Mouse (Mus musculus) cortical plate, adult 2 months (tissue): ENCODE data around the gene Hsd17b14. TPM values are rescaled to one million over a fixed set of nuclear protein-coding genes. Genes with fewer than 3 reads are reported as not detected.
"Not testable (repeated sequence)": the region's sequence is repeated elsewhere in the genome, so short reads cannot be mapped to it uniquely, and the experiment has no call there.

Source experiments
- H3K27ac ChIP-seq: fragments of 200-500 bp; 2 replicates; pipeline ENCODE4 v1.5.1; 2012; ENCODE audit warnings: low read length, control low read depth, inconsistent platforms; ENCODE audit not compliant: insufficient read depth
- H3K4me1 ChIP-seq: fragments of 200-500 bp; 2 replicates; pipeline ENCODE4 v1.6.1; 2011; ENCODE audit warnings: low read length; ENCODE audit not compliant: control insufficient read depth, insufficient read depth
- H3K4me3 ChIP-seq: fragments of 200-500 bp; 2 replicates; pipeline ENCODE4 v1.5.1; 2011; ENCODE audit warnings: mild to moderate bottlenecking, low read length, control low read depth; ENCODE audit not compliant: insufficient read depth
- CTCF ChIP-seq: fragments of 200-500 bp; IDR thresholded peaks from 2 replicates; pipeline ENCODE4 v1.5.1; 2011; ENCODE audit warnings: mild to moderate bottlenecking, control low read depth, low read length; ENCODE audit not compliant: insufficient read depth; ENCODE audit errors: extremely low read depth
- POLR2A ChIP-seq: fragments of 200-500 bp; IDR thresholded peaks from 2 replicates; pipeline ENCODE4 v1.6.1; 2011; ENCODE audit warnings: mild to moderate bottlenecking, low read length, control low read depth; ENCODE audit not compliant: insufficient read depth; ENCODE audit errors: extremely low read depth
- polyA plus RNA-seq: library from polyadenylated mRNA; depleted of rRNA; stranded (reverse); fragments of >200 nt; gene quantifications from 2 replicates; pipeline ENCODE4 v1.2.3, GENCODE M21; 2012

The Hsd17b14 gene
- polyA plus RNA-seq, 1 experiment: 0.54 TPM

DNA sequence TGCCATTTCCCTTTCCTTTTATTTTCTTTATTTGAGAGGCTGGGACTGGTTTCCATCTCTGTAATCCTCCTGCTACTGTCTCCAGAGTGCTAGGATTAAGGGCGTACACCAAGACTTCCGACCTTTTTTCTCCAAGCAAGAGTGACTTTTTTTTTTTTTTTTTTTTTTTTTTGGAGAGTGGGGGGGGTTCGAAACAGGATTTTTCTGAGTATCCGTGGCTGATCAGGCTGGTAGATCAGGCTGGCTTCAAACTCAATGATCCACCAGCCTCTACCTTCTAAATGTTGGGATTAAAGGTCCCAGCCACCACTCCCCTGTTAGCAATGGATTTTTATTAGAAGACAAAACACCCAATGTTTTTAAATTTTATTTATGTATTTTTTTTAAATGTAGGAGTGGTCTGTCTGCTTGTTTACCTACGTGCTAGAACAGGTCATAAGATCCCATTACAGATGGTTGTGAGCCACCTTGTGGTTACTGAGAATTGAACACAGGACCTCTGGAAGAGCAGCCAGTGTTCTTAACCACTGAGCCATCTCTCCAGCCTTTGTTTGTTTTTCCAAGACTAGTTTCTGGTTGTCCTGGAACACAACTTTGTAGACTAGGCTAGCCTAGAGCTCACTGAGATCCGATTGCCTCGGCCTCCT, 28.1 kb upstream of the Hsd17b14 start:
- peak overlapping the region; percentile 26 for H3K27ac ChIP-seq
- no peak for TF ChIP-seq CTCF
- no peak for TF ChIP-seq POLR2A
- H3K4me1 ChIP-seq: peaks cover 7% of the 10 kb centered on the region; the same call in 1 of the 2 replicates
- H3K4me3 ChIP-seq: peak overlapping the region; percentile 78

- H3K27ac ChIP-seq, H3K4me1 ChIP-seq: not testable (repeated sequence)
Observed at GRCm38 (mm10) chr7:45527169-45527568, 27.5 kb upstream of the Hsd17b14 start.

DNA sequence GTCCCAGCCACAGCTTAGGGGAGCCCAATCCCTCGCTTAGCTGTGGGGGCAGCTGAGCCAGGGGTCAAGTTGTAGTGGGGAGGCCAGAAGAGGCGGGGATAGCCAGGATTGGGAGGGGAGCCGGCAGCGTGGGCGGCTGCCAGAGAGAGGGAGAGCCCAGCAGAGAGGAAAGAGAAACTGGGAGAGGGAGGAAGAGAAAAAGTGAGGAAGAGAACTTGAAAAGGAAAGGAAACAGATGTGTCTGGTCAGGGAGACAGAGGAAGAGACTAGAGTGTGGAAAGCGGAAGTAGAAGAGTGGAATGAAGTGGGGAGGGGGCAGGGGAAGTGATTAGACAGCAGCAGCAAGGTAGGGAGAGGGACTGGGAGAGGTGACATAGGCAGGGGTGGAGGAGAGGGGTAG, 25.2 kb upstream of the Hsd17b14 start:
- Histone ChIP-seq H3K4me3 (no peak overlapping the region), H3K27ac (no peak overlapping the region), H3K4me1 (peaks cover 5% of the 10 kb centered on the region; the same call in 1 of the 2 replicates)
- no peak for TF ChIP-seq POLR2A
- TF ChIP-seq CTCF: no peak

More at GRCm38 (mm10) chr7:45527169-45527568, 27.5 kb upstream of the Hsd17b14 start:
- not testable (repeated sequence) for H3K4me3 ChIP-seq

DNA sequence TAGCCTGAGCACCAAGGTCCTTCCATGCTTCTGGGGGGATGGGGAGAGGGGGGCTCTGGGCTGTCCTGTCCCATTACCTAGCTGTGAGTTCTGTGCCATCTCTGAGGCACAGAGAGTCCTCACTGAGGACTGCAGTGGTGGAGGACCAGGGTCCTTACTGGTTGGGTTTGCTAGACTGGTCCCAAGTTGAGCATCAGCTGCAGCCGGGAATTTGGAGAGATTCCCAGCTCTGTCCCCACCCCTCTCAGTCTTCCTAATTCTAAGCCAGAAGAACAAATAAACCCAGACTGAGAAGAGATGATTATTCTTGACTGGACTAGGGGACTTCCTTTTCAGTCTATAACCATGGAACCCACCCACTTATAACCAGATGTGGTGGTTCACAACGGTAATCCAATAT, 24.1 kb upstream of the Hsd17b14 start:
- H3K4me3 ChIP-seq: no peak overlapping the region
- H3K4me1 ChIP-seq: no peaks in the 10 kb centered on the region
- no peak for TF ChIP-seq POLR2A
- no peak for TF ChIP-seq CTCF
- no peak overlapping the region for H3K27ac ChIP-seq

GRCm38 (mm10) chr7:45535676-45536075, 19.0 kb upstream of the Hsd17b14 start:
- Histone ChIP-seq H3K27ac (no peak overlapping the region), H3K4me3 (no peak overlapping the region), H3K4me1 (no peaks in the 10 kb centered on the region)
- no peak for TF ChIP-seq POLR2A
- no peak for TF ChIP-seq CTCF

- H3K4me1 ChIP-seq: no peaks in the 10 kb centered on the region
- peak overlapping the region; percentile 64 for H3K4me3 ChIP-seq
- no peak overlapping the region for H3K27ac ChIP-seq
- TF ChIP-seq CTCF: no peak
- no peak for TF ChIP-seq POLR2A
Observed at GRCm38 (mm10) chr7:45537602-45538001, 17.1 kb upstream of the Hsd17b14 start.

- TF ChIP-seq POLR2A (peak; percentile 52; the same call in 1 of the 2 replicates), CTCF (no peak)
- Histone ChIP-seq H3K4me3 (peak overlapping the region; percentile 64), H3K4me1 (no peaks in the 10 kb centered on the region), H3K27ac (no peak overlapping the region)
Observed at GRCm38 (mm10) chr7:45538163-45539041, 16.3 kb upstream of the Hsd17b14 start.

GRCm38 (mm10) chr7:45539095-45539494, 15.6 kb upstream of the Hsd17b14 start:
- no peak overlapping the region for H3K27ac ChIP-seq
- no peaks in the 10 kb centered on the region for H3K4me1 ChIP-seq
- no peak overlapping the region for H3K4me3 ChIP-seq
- no peak for TF ChIP-seq CTCF
- no peak for TF ChIP-seq POLR2A

DNA sequence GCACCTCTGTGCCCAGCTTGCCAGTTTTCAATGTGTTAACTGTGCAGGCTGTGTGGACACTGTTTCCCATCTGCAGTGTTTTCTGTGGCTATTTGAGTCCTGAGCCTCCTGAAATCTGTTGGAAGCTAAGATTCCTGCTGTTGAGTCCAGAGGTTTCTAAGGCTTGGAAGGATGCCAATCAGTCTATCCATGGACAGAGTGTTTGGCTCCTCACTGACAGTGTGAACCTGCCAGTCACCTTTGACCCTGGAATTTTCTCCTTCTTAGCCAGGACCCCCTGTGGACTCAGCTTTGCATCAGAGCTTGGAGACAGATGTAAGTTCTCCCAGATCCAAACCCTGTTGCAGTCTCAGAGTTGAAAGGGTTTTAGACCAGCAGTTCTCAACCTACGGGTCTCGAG, 14.5 kb upstream of the Hsd17b14 start:
- Histone ChIP-seq H3K4me1 (no peaks in the 10 kb centered on the region), H3K27ac (no peak overlapping the region), H3K4me3 (no peak overlapping the region)
- TF ChIP-seq POLR2A (no peak), CTCF (no peak)

DNA sequence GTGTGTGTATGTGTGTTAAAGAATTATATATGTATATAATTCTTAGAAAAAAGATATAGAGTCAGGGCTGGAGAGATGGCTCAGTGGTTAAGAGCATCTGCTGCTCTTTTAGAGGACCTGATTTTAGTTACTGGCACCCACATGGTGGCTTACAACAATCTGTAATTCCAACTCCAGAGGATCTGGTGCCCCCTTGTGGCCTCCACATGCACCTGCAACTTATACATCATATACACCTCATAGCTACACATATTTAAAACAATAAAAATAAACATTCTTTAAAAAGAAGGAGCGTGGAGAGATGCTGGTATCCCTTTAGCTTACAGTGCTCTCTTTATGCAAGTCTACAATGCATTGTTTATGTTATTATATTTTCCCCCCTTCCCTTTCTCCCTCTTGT, 10.2 kb upstream of the Hsd17b14 start:
- no peak overlapping the region for H3K4me3 ChIP-seq
- H3K27ac ChIP-seq: no peak overlapping the region
- no peaks in the 10 kb centered on the region for H3K4me1 ChIP-seq
- TF ChIP-seq CTCF: no peak
- no peak for TF ChIP-seq POLR2A
